Mouse (Mus musculus): ENCODE measurements around the gene Utp18. TPM values are rescaled to one million over a fixed set of nuclear protein-coding genes. Genes with fewer than 3 reads are reported as not detected.
A peak's percentile ranks its signal among the peaks of the same experiment; 100 is the strongest.

Gene Utp18
- polyA plus RNA-seq, 1 experiment from 2014 or later, result 38.8 TPM

GRCm38 (mm10) chr11:93817966-93818738, 67.4 kb downstream of the Utp18 start:
- Histone ChIP-seq H3K27ac (no peak overlapping the region), H3K36me3 (replicated peaks) (no peaks in the 10 kb centered on the region), H3K4me3 (no peak overlapping the region), H3K4me1 (peaks cover 7% of the 10 kb centered on the region), H3K27me3 (ENCODE audit: poor library complexity, severe bottlenecking) (no peaks in the 10 kb centered on the region), H3K9me3 (no peaks in the 10 kb centered on the region)
- DNase-seq (ENCODE audit: extremely low spot score, low spot score), result no peak
- WGBS, result 82% methylated on average over 15 of the region's 15 CpGs

GRCm38 (mm10) chr11:93812955-93813354, 72.6 kb downstream of the Utp18 start:
- Histone ChIP-seq H3K27ac (no peak overlapping the region), H3K4me3 (no peak overlapping the region), H3K9me3 (no peaks in the 10 kb centered on the region), H3K4me1 (no peaks in the 10 kb centered on the region), H3K27me3 (ENCODE audit: poor library complexity, severe bottlenecking) (no peaks in the 10 kb centered on the region), H3K36me3 (replicated peaks) (no peaks in the 10 kb centered on the region)
- DNase-seq (ENCODE audit: extremely low spot score, low spot score), result no peak
- WGBS, result 89% methylated on average over 4 of the region's 4 CpGs

- DNase-seq (ENCODE audit: extremely low spot score, low spot score), result peak; percentile 36
- Histone ChIP-seq H3K27me3 (ENCODE audit: poor library complexity, severe bottlenecking) (no peaks in the 10 kb centered on the region), H3K4me1 (no peaks in the 10 kb centered on the region), H3K4me3 (no peak overlapping the region), H3K36me3 (replicated peaks) (no peaks in the 10 kb centered on the region), H3K27ac (no peak overlapping the region), H3K9me3 (no peaks in the 10 kb centered on the region)
- 40% methylated on average over 11 of the region's 11 CpGs for WGBS
These were observed 73.3 kb downstream of the Utp18 start for GRCm38 (mm10) chr11:93812125-93812868.

Other genes starting within 250 kb of the Utp18 start
- gene Mbtd1, start 86 bp upstream of the Utp18 start, polyA plus RNA-seq (2016; fragmentation: Nextera tagmentation; extraction: Ambion mirVana), result 41.1 and 42.7 TPM in 2 replicates
- 144 and 159 TPM in 2 replicates for gene Nme2, start 70.5 kb upstream of the Utp18 start, polyA plus RNA-seq (2016; fragmentation: Nextera tagmentation; extraction: Ambion mirVana)
- 514 and 520 TPM in 2 replicates for gene Gm20390, start 82.5 kb upstream of the Utp18 start, polyA plus RNA-seq (2016; fragmentation: Nextera tagmentation; extraction: Ambion mirVana)
- 357 and 379 TPM in 2 replicates for gene Nme1, start 82.8 kb upstream of the Utp18 start, polyA plus RNA-seq (2016; fragmentation: Nextera tagmentation; extraction: Ambion mirVana)
- gene Spag9, start 110.3 kb upstream of the Utp18 start, polyA plus RNA-seq (2016; fragmentation: Nextera tagmentation; extraction: Ambion mirVana), result 51.3 and 51.5 TPM in 2 replicates

All from forebrain, embryonic 10.5 days (tissue).